Mouse (Mus musculus) MEL (cell line): ENCODE results near the gene Yap1. TPM values are rescaled to one million over a fixed set of nuclear protein-coding genes. Genes with fewer than 3 reads are reported as not detected.

Source experiments
- DNase-seq: peaks from one replicate; pipeline ENCODE4 v3.0.0; 2011; ENCODE audit warnings: low read depth, low spot score
- H3K27ac ChIP-seq: 2 replicates; pipeline ENCODE4 v1.5.1; 2012; ENCODE audit warnings: low read depth, mild to moderate bottlenecking, control low read depth, low read length, moderate library complexity; ENCODE audit not compliant: control insufficient read depth
- H3K27me3 ChIP-seq, 2 experiments: fragments of 150-350 bp in 1 of 2; sonication (generic) in 1 of 2; 2 replicates each; pipeline ENCODE4 v1.6.1; 2012; ENCODE audit warnings: low read length in 2 of 2, mild to moderate bottlenecking in 2 of 2, improper control_type of control experiment in 1 of 2, moderate library complexity in 1 of 2; ENCODE audit not compliant: insufficient read depth in 2 of 2, control insufficient read depth in 1 of 2
- H3K36me3 ChIP-seq, 2 experiments: 2 replicates each; pipeline ENCODE4 v1.6.1; 2012 to 2014; ENCODE audit warnings: low read length in 2 of 2, improper control_type of control experiment in 1 of 2, inconsistent platforms in 1 of 2, mild to moderate bottlenecking in 1 of 2; ENCODE audit not compliant: insufficient read depth in 2 of 2, control insufficient read depth in 1 of 2
- H3K4me1 ChIP-seq, 2 experiments: fragments of 150-350 bp in 1 of 2; sonication (generic) in 1 of 2; 2 replicates each; pipeline ENCODE4 v1.6.1; 2012; ENCODE audit warnings: low read length in 2 of 2, improper control_type of control experiment in 1 of 2, mild to moderate bottlenecking in 1 of 2; ENCODE audit not compliant: insufficient read depth in 2 of 2, control insufficient read depth in 1 of 2
- H3K4me3 ChIP-seq, 2 experiments: fragments of 150-350 bp in 1 of 2; sonication (generic) in 1 of 2; 2 replicates each; pipeline ENCODE4 v1.5.1; 2012; ENCODE audit warnings: low read depth in 2 of 2, low read length in 2 of 2, mild to moderate bottlenecking in 2 of 2, moderate library complexity in 2 of 2, control low read depth in 1 of 2, improper control_type of control experiment in 1 of 2; ENCODE audit not compliant: control insufficient read depth in 1 of 2, insufficient read depth in 1 of 2
- H3K79me2 ChIP-seq: 2 replicates; pipeline ENCODE4 v1.6.1; 2012; ENCODE audit warnings: mild to moderate bottlenecking, low read length, moderate library complexity; ENCODE audit not compliant: control insufficient read depth, poor library complexity, insufficient read depth
- H3K9ac ChIP-seq: 2 replicates; pipeline ENCODE4 v1.6.1; 2012; ENCODE audit warnings: low read depth, mild to moderate bottlenecking, control low read depth, low read length, moderate library complexity; ENCODE audit not compliant: control insufficient read depth, poor library complexity, severe bottlenecking
- H3K9me3 ChIP-seq: fragments of 150-350 bp; sonication (generic); replicated peaks from 2 replicates; pipeline ENCODE4 v1.6.1; 2012; ENCODE audit warnings: mild to moderate bottlenecking, low read length, improper control_type of control experiment, moderate library complexity; ENCODE audit not compliant: insufficient read depth
- CTCF ChIP-seq, 3 experiments: IDR thresholded peaks in 2 of 3; conservative IDR thresholded peaks in 1 of 3; 2 replicates each; pipeline ENCODE4 v1.5.1; 2011 to 2012; ENCODE audit warnings: low read length in 3 of 3, low read depth in 2 of 3, mild to moderate bottlenecking in 2 of 3, improper control_type of control experiment in 1 of 3, inconsistent platforms in 1 of 3, mixed read lengths in 1 of 3, moderate library complexity in 1 of 3; ENCODE audit not compliant: control insufficient read depth in 1 of 3, insufficient read depth in 1 of 3, poor library complexity in 1 of 3, severe bottlenecking in 1 of 3
- E2F4 ChIP-seq: IDR thresholded peaks from 2 replicates; pipeline ENCODE4 v1.6.1; 2011; ENCODE audit warnings: low read depth, low read length, improper control_type of control experiment, borderline replicate concordance
- ETS1 ChIP-seq: IDR thresholded peaks from 2 replicates; pipeline ENCODE4 v1.6.1; 2012; ENCODE audit warnings: low read depth, mild to moderate bottlenecking, inconsistent platforms, low read length, improper control_type of control experiment, moderate library complexity
- MAFK ChIP-seq: IDR thresholded peaks from 2 replicates; pipeline ENCODE4 v1.6.1; 2011; ENCODE audit warnings: low read depth, mild to moderate bottlenecking, low read length, improper control_type of control experiment, borderline replicate concordance
- MAX ChIP-seq: IDR thresholded peaks from 2 replicates; pipeline ENCODE4 v1.6.1; 2011; ENCODE audit warnings: low read length, improper control_type of control experiment
- MAZ ChIP-seq: IDR thresholded peaks from 2 replicates; pipeline ENCODE4 v1.6.1; 2012; ENCODE audit warnings: low read depth, mild to moderate bottlenecking, inconsistent platforms, low read length, improper control_type of control experiment
- MEF2A ChIP-seq: IDR thresholded peaks from 2 replicates; pipeline ENCODE4 v1.6.1; 2014; ENCODE audit warnings: low read depth, mild to moderate bottlenecking, inconsistent platforms, low read length, improper control_type of control experiment; ENCODE audit not compliant: poor library complexity, insufficient replicate concordance, severe bottlenecking; ENCODE audit errors: extremely low read depth
- MYB ChIP-seq: IDR thresholded peaks from 2 replicates; pipeline ENCODE4 v1.6.1; 2011; ENCODE audit warnings: mild to moderate bottlenecking, low read depth, low read length, improper control_type of control experiment
- MYC ChIP-seq: IDR thresholded peaks from 2 replicates; pipeline ENCODE4 v1.6.1; 2011; ENCODE audit warnings: low read depth, mild to moderate bottlenecking, low read length, improper control_type of control experiment, moderate library complexity
- POLR2AphosphoS2 ChIP-seq: IDR thresholded peaks from 2 replicates; pipeline ENCODE4 v1.6.1; 2011; ENCODE audit warnings: low read length, improper control_type of control experiment
- POLR2AphosphoS5 ChIP-seq: IDR thresholded peaks from 2 replicates; pipeline ENCODE4 v1.6.1; 2012; ENCODE audit warnings: low read depth, borderline replicate concordance, mild to moderate bottlenecking, inconsistent platforms, low read length, moderate library complexity, mixed read lengths
- RAD21 ChIP-seq: IDR thresholded peaks from 2 replicates; pipeline ENCODE4 v1.6.1; 2011; ENCODE audit warnings: mild to moderate bottlenecking, low read depth, low read length, improper control_type of control experiment
- SIN3A ChIP-seq: IDR thresholded peaks from 2 replicates; pipeline ENCODE4 v1.6.1; 2012; ENCODE audit warnings: low read length, improper control_type of control experiment, inconsistent platforms
- TAL1 ChIP-seq: IDR thresholded peaks from 2 replicates; pipeline ENCODE4 v1.6.1; 2012; ENCODE audit warnings: mild to moderate bottlenecking, inconsistent platforms, low read length, moderate library complexity, mixed read lengths
- TBP ChIP-seq: IDR thresholded peaks from 2 replicates; pipeline ENCODE4 v1.8.0; 2011; ENCODE audit warnings: low read depth, low read length, improper control_type of control experiment
- TCF12 ChIP-seq: IDR thresholded peaks from 2 replicates; pipeline ENCODE4 v1.6.1; 2014; ENCODE audit warnings: low read depth, mild to moderate bottlenecking, inconsistent platforms, low read length, improper control_type of control experiment, moderate library complexity
- UBTF ChIP-seq: IDR thresholded peaks from 2 replicates; pipeline ENCODE4 v1.6.1; 2012; ENCODE audit warnings: low read depth, mild to moderate bottlenecking, inconsistent platforms, low read length, improper control_type of control experiment, moderate library complexity, borderline replicate concordance; ENCODE audit not compliant: insufficient read depth
- USF1 ChIP-seq: IDR thresholded peaks from 2 replicates; pipeline ENCODE4 v1.6.1; 2014; ENCODE audit warnings: low read depth, mild to moderate bottlenecking, inconsistent platforms, low read length, improper control_type of control experiment, moderate library complexity
- USF2 ChIP-seq, 2 experiments: IDR thresholded peaks; 2 replicates each; pipeline ENCODE4 v1.6.1; 2011 to 2012; ENCODE audit warnings: improper control_type of control experiment in 2 of 2, low read length in 2 of 2, borderline replicate concordance in 1 of 2, inconsistent platforms in 1 of 2, low read depth in 1 of 2, mild to moderate bottlenecking in 1 of 2; ENCODE audit not compliant: insufficient read depth in 1 of 2
- ZKSCAN1 ChIP-seq: IDR thresholded peaks from 2 replicates; pipeline ENCODE4 v1.6.1; 2012; ENCODE audit warnings: low read depth, mild to moderate bottlenecking, inconsistent platforms, low read length, improper control_type of control experiment, moderate library complexity
- ZMIZ1 ChIP-seq: IDR thresholded peaks from 2 replicates; pipeline ENCODE4 v1.6.1; 2012; ENCODE audit warnings: low read depth, mild to moderate bottlenecking, inconsistent platforms, low read length, improper control_type of control experiment, moderate library complexity
- ZNF384 ChIP-seq: IDR thresholded peaks from 2 replicates; pipeline ENCODE4 v1.6.1; 2012; ENCODE audit warnings: low read depth, mild to moderate bottlenecking, inconsistent platforms, low read length, improper control_type of control experiment
- polyA plus RNA-seq, 2 experiments: library from polyadenylated mRNA; stranded (reverse) in 1 of 2; unstranded in 1 of 2; fragments of >175 nt in 1 of 2; fragments of >200 nt in 1 of 2; gene quantifications; 2 replicates each; pipeline versions ENCODE4 v1.2.1 to v1.2.4; 2012; ENCODE audit warnings: low replicate concordance in 2 of 2, low read depth in 1 of 2; ENCODE audit not compliant: insufficient read length in 2 of 2, insufficient read depth in 1 of 2, missing spikeins in 1 of 2
- total RNA-seq: library from RNA; depleted of rRNA; stranded (reverse); fragments of 300-350 nt; gene quantifications from 2 replicates; pipeline ENCODE4 v1.2.3, GENCODE M21; 2012

The Yap1 gene
- total and polyA plus RNA-seq, 3 experiments = not detected

DNA sequence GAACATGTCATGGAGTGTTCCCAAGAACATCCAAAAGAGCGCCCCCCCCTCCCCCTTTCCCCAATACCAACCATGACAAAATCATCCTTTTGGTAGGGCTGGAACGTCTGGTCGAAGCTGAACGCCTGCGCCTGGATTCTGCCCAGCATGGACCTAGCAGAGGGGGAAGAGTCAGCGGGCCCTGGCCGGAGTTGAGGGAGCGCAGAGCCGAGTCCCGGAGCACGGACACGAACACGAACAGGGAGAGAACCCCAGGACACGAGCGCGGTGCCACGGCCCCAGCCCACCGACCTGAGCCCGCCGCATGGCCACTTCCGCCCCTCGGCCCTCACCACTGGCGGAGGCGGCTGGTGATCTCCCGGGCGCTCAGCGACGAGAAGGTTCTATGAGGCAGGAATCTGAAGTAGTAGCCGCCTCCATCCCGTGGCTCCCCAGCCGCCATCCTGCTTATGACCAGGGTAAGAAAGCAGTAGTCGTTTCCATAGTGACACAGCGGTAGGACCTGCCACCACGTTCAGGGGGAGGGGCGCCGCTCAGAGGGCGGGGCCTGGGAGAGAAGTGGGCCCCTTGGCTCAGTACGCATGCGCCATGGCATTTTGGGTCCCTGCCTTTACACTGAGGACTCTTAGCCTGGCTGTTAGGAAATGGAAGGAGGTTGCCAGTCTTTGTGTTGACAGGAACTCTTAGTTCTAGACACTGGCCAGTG lies 38.1 kb upstream of the Yap1 start, which contains the start of gene Cfap300 (continued):
- no peak for TF ChIP-seq ETS1

GRCm38 (mm10) chr9:8035546-8035945 lies 31.1 kb upstream of the Yap1 start:
- Histone ChIP-seq H3K4me3 (no peak overlapping the region), H3K9ac (no peak overlapping the region), H3K79me2 (no peaks in the 10 kb centered on the region), H3K36me3 (no peaks in the 10 kb centered on the region), H3K4me1 (no peaks in the 10 kb centered on the region), H3K9me3 (no peaks in the 10 kb centered on the region), H3K27me3 (no peaks in the 10 kb centered on the region; a peak in 1 of 4 replicates), H3K27ac (no peak overlapping the region)
- no peak for TF ChIP-seq RAD21
- TF ChIP-seq POLR2AphosphoS5 = no peak
- no peak for DNase-seq

DNA sequence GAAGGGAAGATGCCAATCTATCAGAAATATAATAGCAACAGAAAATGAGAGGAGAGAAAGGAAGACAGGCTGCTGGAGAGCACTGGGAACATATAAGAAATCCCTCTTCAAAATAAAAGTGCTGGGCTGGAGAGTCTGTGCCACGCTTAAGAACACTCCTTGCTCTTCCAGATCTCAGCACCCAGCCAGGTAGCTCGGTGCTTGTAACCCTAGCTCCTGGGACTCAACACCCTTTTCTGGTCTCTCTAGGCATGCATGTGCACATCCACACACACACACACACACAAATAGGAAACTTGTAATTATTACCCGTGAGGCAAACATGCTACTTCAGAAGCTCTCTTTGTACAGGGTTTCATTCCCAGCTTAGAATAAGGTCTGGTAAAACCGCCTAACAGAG lies 30.7 kb upstream of the Yap1 start:
- Histone ChIP-seq H3K27ac (no peak overlapping the region), H3K4me1 (no peaks in the 10 kb centered on the region), H3K79me2 (no peaks in the 10 kb centered on the region), H3K4me3 (no peak overlapping the region), H3K27me3 (no peaks in the 10 kb centered on the region; a peak in 1 of 4 replicates), H3K36me3 (no peaks in the 10 kb centered on the region), H3K9ac (no peak overlapping the region), H3K9me3 (no peaks in the 10 kb centered on the region)
- no peak for DNase-seq
- no peak for TF ChIP-seq MAFK
- no peak for TF ChIP-seq RAD21
- TF ChIP-seq TAL1 = no peak
- no peak for TF ChIP-seq CTCF (IDR thresholded peaks at IDR 0.05 in 2 of 3, conservative IDR thresholded peaks at IDR 0.05 in 1 of 3; ENCODE audit: control insufficient read depth in 1 of 3, insufficient read depth in 1 of 3, low read depth in 2 of 3, low read length in 3 of 3, poor library complexity in 1 of 3, severe bottlenecking in 1 of 3)
- no peak for TF ChIP-seq ZKSCAN1
- TF ChIP-seq E2F4 = no peak
- no peak for TF ChIP-seq MAX
- TF ChIP-seq SIN3A = no peak
- no peak for TF ChIP-seq MAZ
- no peak for TF ChIP-seq TBP
- TF ChIP-seq MYC = no peak

GRCm38 (mm10) chr9:8034143-8034542 lies 29.7 kb upstream of the Yap1 start:
- no peaks in the 10 kb centered on the region for H3K9me3 ChIP-seq
- no peaks in the 10 kb centered on the region; a peak in 1 of 4 replicates for H3K27me3 ChIP-seq
- no peak overlapping the region for H3K4me3 ChIP-seq
- DNase-seq = no peak
- H3K27ac ChIP-seq = no peak overlapping the region
- H3K4me1 ChIP-seq = no peaks in the 10 kb centered on the region
- no peaks in the 10 kb centered on the region for H3K79me2 ChIP-seq
- no peak overlapping the region for H3K9ac ChIP-seq
- no peaks in the 10 kb centered on the region for H3K36me3 ChIP-seq
- TF ChIP-seq SIN3A (no peak), TCF12 (no peak), MAX (no peak), UBTF (no peak), USF1 (no peak), E2F4 (no peak), MYC (no peak), TBP (no peak), ZKSCAN1 (no peak), MYB (no peak), ZNF384 (no peak), POLR2AphosphoS2 (no peak), MEF2A (no peak), USF2 (IDR thresholded peaks at IDR 0.05; ENCODE audit: borderline replicate concordance in 1 of 2, insufficient read depth in 1 of 2, low read depth in 1 of 2, low read length in 2 of 2) (no peak), ZMIZ1 (no peak)
